36 mouse cellular contexts compared by ENCODE assay signal in the genomic region with DNA sequence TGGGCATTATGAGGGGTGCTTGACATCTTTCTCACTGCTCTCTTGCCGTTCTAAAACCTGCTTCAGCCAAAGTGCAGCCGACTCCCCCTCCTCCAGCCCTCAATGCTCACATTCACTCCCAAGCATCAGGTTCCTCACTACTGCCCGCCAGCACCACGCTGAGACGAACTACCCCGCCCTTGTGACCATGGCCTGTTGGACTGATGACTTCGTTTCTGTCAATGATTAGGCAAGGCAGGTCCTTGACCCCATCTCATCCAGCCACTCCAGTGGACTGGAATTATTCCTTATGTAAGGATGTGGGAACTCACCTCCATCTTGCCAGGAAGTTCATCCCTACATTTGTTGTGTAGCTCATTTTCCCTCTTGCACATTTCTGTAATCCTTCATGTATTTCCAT. TPM values are rescaled to one million over a fixed set of nuclear protein-coding genes. Genes with fewer than 3 reads are reported as not detected.
DNase-seq lines count a peak whose midpoint lies in the region; ATAC-seq and TF ChIP-seq lines count a peak whose summit lies in the region.
"Had no signal": no experiment of that assay in that cellular context is flagged by ENCODE, and none has a peak within 500 bp of the region (broad histone marks: within the 10 kb centered on the region; RNA-seq: fewer than 3 reads in every experiment).

No protein-coding gene starts in this region.

- TF ChIP-seq CTCF in liver, postnatal 0 days (IDR thresholded peaks at IDR 0.05; ENCODE audit: low read depth), result no peak

- ATAC-seq in liver, postnatal 0 days, result peak; percentile 64
- ATAC-seq in liver, embryonic 12.5 days, result no peak
- no peak for ATAC-seq in limb, embryonic 11.5 days (ENCODE audit: insufficient number of reproducible peaks, low FRiP score, low TSS enrichment, low read depth)
- ATAC-seq: forebrain, postnatal 0 days; midbrain, embryonic 16.5 days; Patski had no signal

- peaks cover 7% of the 10 kb centered on the region for H3K4me1 ChIP-seq in liver, postnatal 0 days (ENCODE audit: insufficient read depth)
- H3K4me1 ChIP-seq in liver, embryonic 12.5 days, result peaks cover 9% of the 10 kb centered on the region
- H3K4me1 ChIP-seq in limb, embryonic 11.5 days (ENCODE audit: control insufficient read depth, insufficient read depth, low read length), result 0 out of 2 replicates have a peak, but pooled peaks cover 3% of the 10 kb centered on the region

- TF ChIP-seq EP300 in liver, postnatal 0 days (IDR thresholded peaks at IDR 0.05; ENCODE audit: low read depth), result no peak

- no peaks in the 10 kb centered on the region; the same call in 1 of the 2 replicates for H3K36me3 ChIP-seq in liver, postnatal 0 days (replicated peaks; ENCODE audit: insufficient read depth, low read length)
- 0 out of 2 replicates have a peak, but pooled peaks cover 4% of the 10 kb centered on the region for H3K36me3 ChIP-seq in liver, embryonic 12.5 days
- no peaks in the 10 kb centered on the region for H3K36me3 ChIP-seq in limb, embryonic 11.5 days (ENCODE audit: control insufficient read depth, insufficient read depth, low read length)

- peaks cover 32% of the 10 kb centered on the region for H3K27me3 ChIP-seq in liver, postnatal 0 days (ENCODE audit: insufficient read depth, low read length)
- peaks cover 51% of the 10 kb centered on the region for H3K27me3 ChIP-seq in liver, embryonic 12.5 days (replicated peaks)
- H3K27me3 ChIP-seq in limb, embryonic 11.5 days (ENCODE audit: control insufficient read depth, insufficient read depth, low read length), result peaks cover 15% of the 10 kb centered on the region
- H3K27me3 ChIP-seq: CH12.LX, Patski had no signal

- 62% methylated on average over 7 of the region's 7 CpGs for WGBS in liver, postnatal 0 days (ENCODE audit: insufficient replicate concordance)
- WGBS in liver, embryonic 12.5 days (ENCODE audit: insufficient replicate concordance), result 53% methylated on average over 7 of the region's 7 CpGs
- WGBS in limb, embryonic 11.5 days, result 81% methylated on average over 7 of the region's 7 CpGs

- H3K4me3 ChIP-seq in liver, postnatal 0 days (ENCODE audit: low read depth, low read length), result no peak overlapping the region
- no peak overlapping the region for H3K4me3 ChIP-seq in liver, embryonic 12.5 days
- H3K4me3 ChIP-seq in limb, embryonic 11.5 days (ENCODE audit: low read depth, low read length), result no peak overlapping the region
- H3K4me3 ChIP-seq: heart, adult 2 months; liver, embryonic 13.5 days; lung, embryonic 15.5 days had no signal

- H3K9ac ChIP-seq in liver, postnatal 0 days (replicated peaks), result no peak overlapping the region
- H3K9ac ChIP-seq in liver, embryonic 12.5 days, result no peak overlapping the region
- H3K9ac ChIP-seq in limb, embryonic 11.5 days (ENCODE audit: low read length), result no peak overlapping the region
- H3K9ac ChIP-seq: forebrain, postnatal 0 days; hindbrain, embryonic 14.5 days; liver, embryonic 13.5 days; lung, embryonic 15.5 days had no signal

- H3K9me3 ChIP-seq in liver, postnatal 0 days (ENCODE audit: low read length), result no peaks in the 10 kb centered on the region
- H3K9me3 ChIP-seq in liver, embryonic 12.5 days (replicated peaks), result no peaks in the 10 kb centered on the region
- no peaks in the 10 kb centered on the region for H3K9me3 ChIP-seq in limb, embryonic 11.5 days (ENCODE audit: control insufficient read depth, low read length)
- H3K9me3 ChIP-seq: G1E; liver, embryonic 13.5 days; lung, embryonic 15.5 days had no signal

- H3K4me2 ChIP-seq in liver, postnatal 0 days (ENCODE audit: low read depth, low read length), result no peak overlapping the region
- no peak overlapping the region for H3K4me2 ChIP-seq in liver, embryonic 12.5 days
- H3K4me2 ChIP-seq in limb, embryonic 11.5 days (ENCODE audit: low read depth, severe bottlenecking), result no peak overlapping the region
- H3K4me2 ChIP-seq: hindbrain, embryonic 14.5 days; liver, embryonic 13.5 days; lung, embryonic 15.5 days had no signal

- H3K27ac ChIP-seq in liver, postnatal 0 days (ENCODE audit: low read depth), result no peak overlapping the region
- no peak overlapping the region for H3K27ac ChIP-seq in liver, embryonic 12.5 days
- no peak overlapping the region for H3K27ac ChIP-seq in limb, embryonic 11.5 days (replicated peaks; ENCODE audit: low read depth, low read length)
- H3K27ac ChIP-seq: heart, adult 2 months; hindbrain, embryonic 14.5 days; liver, embryonic 13.5 days; lung, embryonic 15.5 days had no signal

- DNase-seq in liver, postnatal 0 days, result no peak
- peak; percentile 83 to 86 for DNase-seq in kidney, adult 8-10 months
- DNase-seq in kidney, postnatal 10 days, result peak; percentile 60
- DNase-seq in limb, embryonic 11.5 days (ENCODE audit: low spot score), result peak; percentile 19
- DNase-seq in frontal cortex, adult 2 months (ENCODE audit: extremely low spot score in 1 of 2, low spot score in 1 of 2), result no peak
- DNase-seq in urinary bladder, adult 2 months (ENCODE audit: low spot score), result no peak
- no peak for DNase-seq in left cerebral cortex, postnatal 10 days (ENCODE audit: extremely low spot score in 1 of 2, low spot score in 2 of 2)
- DNase-seq: adrenal gland, adult 8-10 months; cerebellum, adult 18-20 months; cerebellum, postnatal 14 days; forebrain, postnatal 0 days; gastrocnemius, postnatal 36 days; heart, adult 2 months; heart, postnatal 36 days; layer of hippocampus, adult 9-11 months; liver, embryonic 13.5 days; lung, postnatal 4 days; thymus, adult 18-20 months; thymus, postnatal 36 days had no signal

- intact Hi-C loops in left cerebral cortex, postnatal 10 days (cut with DNase I), result no loop called here

RNA-seq across cellular contexts. Expression of a gene that starts 42.2 kb away (rescaled TPM):
- not detected in 2 replicates for polyA plus RNA-seq in liver, postnatal 0 days (2015; fragmentation: Nextera tagmentation; extraction: Ambion mirVana)
- polyA plus RNA-seq in liver, embryonic 12.5 days (2016; fragmentation: Nextera tagmentation; extraction: Ambion mirVana), result not detected in 2 replicates
- polyA plus RNA-seq in limb, embryonic 11.5 days (2014; fragmentation: Nextera tagmentation; extraction: Ambion mirVana), result not detected in 2 replicates
- polyA plus RNA-seq in frontal cortex, adult 2 months (2012; rRNA removed), result not detected in 2 replicates
- 0.06 and 0.07 TPM in 2 replicates for polyA plus RNA-seq in urinary bladder, adult 2 months (2012; rRNA removed)
- not detected for total RNA-seq in left cerebral cortex, postnatal 10 days (2021)
- total RNA-seq: adrenal gland, adult 8-10 months; forebrain, postnatal 0 days; gastrocnemius, adult 18-20 months; gastrocnemius, postnatal 36 days; heart, adult 2 months; heart, postnatal 36 days; left cerebral cortex, adult 18-20 months; left cerebral cortex, postnatal 36 days; megakaryocyte-erythroid progenitor cell, adult 5-6 weeks; neutrophil, adult 5-6 weeks had no signal
- polyA plus RNA-seq: embryonic facial prominence, embryonic 11.5 days; forebrain, embryonic 11.5 days; forebrain, postnatal 0 days; G1E; heart, adult 2 months; heart, embryonic 14.5 days; hindbrain, embryonic 14.5 days; intestine, embryonic 14.5 days; liver, embryonic 13.5 days; lung, embryonic 15.5 days; midbrain, embryonic 16.5 days; Patski; stomach, embryonic 16.5 days had no signal

Comparison
In these comparisons a context has a peak if more than half of its experiments do, and no peak if none do; other contexts are left out.
1. DNase-seq: peak in kidney, adult 8-10 months (2 of 2), kidney, postnatal 10 days (single experiment) and limb, embryonic 11.5 days (single experiment); none in liver, postnatal 0 days (single experiment), frontal cortex, adult 2 months (0 of 2), urinary bladder, adult 2 months (single experiment) and left cerebral cortex, postnatal 10 days (0 of 2).